Mouse (Mus musculus) spleen, adult 2 months (tissue): ENCODE measurements around the gene Rpl36.

Source experiments
- CTCF ChIP-seq: fragments of 200-500 bp; IDR thresholded peaks from 2 replicates; pipeline ENCODE4 v1.5.1; 2011; ENCODE audit warnings: mild to moderate bottlenecking, inconsistent platforms; ENCODE audit not compliant: insufficient read depth, insufficient read length, insufficient replicate concordance; ENCODE audit errors: extremely low read depth
- POLR2A ChIP-seq: fragments of 200-500 bp; IDR thresholded peaks from 2 replicates; pipeline ENCODE4 v1.6.1; 2011; ENCODE audit warnings: low read depth, low read length, inconsistent platforms

DNA sequence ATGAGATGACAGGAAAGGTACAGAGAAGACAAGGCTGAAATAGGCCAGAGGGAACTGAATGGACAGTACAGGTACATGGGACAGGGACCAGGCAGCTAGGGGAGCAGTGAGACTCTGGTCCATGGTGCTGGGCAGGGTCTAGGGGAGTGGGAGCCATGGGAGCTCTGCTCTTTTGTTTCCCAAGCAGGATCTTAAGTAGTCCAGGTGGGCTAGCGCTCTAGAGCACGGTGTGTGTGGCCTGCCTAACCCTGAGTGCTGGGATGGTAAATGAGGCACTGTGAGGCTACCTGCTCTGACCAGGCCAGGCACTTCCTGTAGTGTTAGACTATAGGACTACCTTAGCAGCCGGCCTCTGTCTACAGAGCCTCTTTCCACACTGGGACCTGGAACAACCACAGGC is 3.5 kb downstream of the Rpl36 start:
- TF ChIP-seq CTCF = no peak
- no peak for TF ChIP-seq POLR2A
